Mouse (Mus musculus) small intestine, adult 2 months (tissue): ENCODE data around the gene Rbfox1. TPM values are rescaled to one million over a fixed set of nuclear protein-coding genes. Genes with fewer than 3 reads are reported as not detected.

Experiments
- H3K27ac ChIP-seq: fragments of 200-500 bp; 2 replicates; pipeline ENCODE4 v1.5.1; 2012; ENCODE audit warnings: low read depth, low read length, control low read depth, inconsistent platforms; ENCODE audit not compliant: insufficient read depth
- H3K27me3 ChIP-seq: fragments of 200-500 bp; 2 replicates; pipeline ENCODE4 v1.6.1; 2012; ENCODE audit warnings: mild to moderate bottlenecking, moderate library complexity, low read length, inconsistent platforms; ENCODE audit not compliant: control insufficient read depth, insufficient read depth
- H3K36me3 ChIP-seq: fragments of 200-500 bp; 2 replicates; pipeline ENCODE4 v1.6.1; 2012; ENCODE audit warnings: mild to moderate bottlenecking, low read length, control low read depth, inconsistent platforms; ENCODE audit not compliant: control insufficient read depth, insufficient read depth
- H3K4me1 ChIP-seq: fragments of 200-500 bp; 2 replicates; pipeline ENCODE4 v1.6.1; 2012; ENCODE audit warnings: low read length, inconsistent platforms, mixed read lengths; ENCODE audit not compliant: control insufficient read depth, insufficient read depth, insufficient read length
- H3K4me3 ChIP-seq: fragments of 200-500 bp; 2 replicates; pipeline ENCODE4 v1.5.1; 2012; ENCODE audit warnings: low read depth, mild to moderate bottlenecking, control low read depth, inconsistent platforms, low read length, moderate library complexity
- CTCF ChIP-seq: fragments of 200-500 bp; IDR thresholded peaks from 2 replicates; pipeline ENCODE4 v1.5.1; 2012; ENCODE audit warnings: low read depth, mild to moderate bottlenecking, control low read depth, inconsistent platforms, low read length, moderate library complexity, mixed read lengths; ENCODE audit not compliant: insufficient replicate concordance, insufficient read length; ENCODE audit errors: extremely low read depth
- POLR2A ChIP-seq: fragments of 200-500 bp; IDR thresholded peaks from 2 replicates; pipeline ENCODE4 v1.6.1; 2012; ENCODE audit warnings: low read depth, mild to moderate bottlenecking, control low read depth, inconsistent platforms, low read length, moderate library complexity
- WGBS: fragments of 180-500 bp; shearing (Covaris S2); methylation state at CpG from one replicate; pipeline ENCODE4 v1.1.7; 2018; 5-methylcytosine and 5-hydroxymethylcytosine counted together
- polyA plus RNA-seq: library from polyadenylated mRNA; depleted of rRNA; stranded (reverse); fragments of >200 nt; gene quantifications from 2 replicates; pipeline ENCODE4 v1.2.3, GENCODE M21; 2012

The Rbfox1 gene
- polyA plus RNA-seq, 1 experiment = 0.72 TPM

DNA sequence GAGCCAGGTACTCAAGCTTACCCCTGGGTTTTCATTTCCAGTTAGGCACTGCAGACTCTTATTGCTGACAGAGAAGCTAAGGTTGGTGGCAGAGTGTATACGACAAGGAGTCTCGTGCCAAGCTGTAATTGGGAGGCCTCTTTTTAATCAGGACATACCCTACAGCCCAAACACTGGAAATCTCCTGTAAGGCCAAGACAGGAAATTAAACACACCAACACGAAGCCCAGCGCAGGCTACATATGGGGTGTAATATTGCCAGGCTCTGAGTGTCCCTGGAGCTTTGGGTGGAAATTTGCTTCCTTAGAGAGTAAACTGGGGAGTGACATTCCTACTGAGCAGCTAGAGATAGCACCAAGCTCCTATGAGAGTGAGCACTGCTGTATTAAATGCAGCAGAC is 279.3 kb downstream of the Rbfox1 start:
- no peaks in the 10 kb centered on the region for H3K27me3 ChIP-seq
- 73% methylated on average over 4 of the region's 4 CpGs for WGBS
- no peaks in the 10 kb centered on the region for H3K4me1 ChIP-seq
- no peak overlapping the region for H3K4me3 ChIP-seq
- no peak for TF ChIP-seq CTCF
- no peak for TF ChIP-seq POLR2A
- no peaks in the 10 kb centered on the region for H3K36me3 ChIP-seq
- H3K27ac ChIP-seq = no peak overlapping the region

DNA sequence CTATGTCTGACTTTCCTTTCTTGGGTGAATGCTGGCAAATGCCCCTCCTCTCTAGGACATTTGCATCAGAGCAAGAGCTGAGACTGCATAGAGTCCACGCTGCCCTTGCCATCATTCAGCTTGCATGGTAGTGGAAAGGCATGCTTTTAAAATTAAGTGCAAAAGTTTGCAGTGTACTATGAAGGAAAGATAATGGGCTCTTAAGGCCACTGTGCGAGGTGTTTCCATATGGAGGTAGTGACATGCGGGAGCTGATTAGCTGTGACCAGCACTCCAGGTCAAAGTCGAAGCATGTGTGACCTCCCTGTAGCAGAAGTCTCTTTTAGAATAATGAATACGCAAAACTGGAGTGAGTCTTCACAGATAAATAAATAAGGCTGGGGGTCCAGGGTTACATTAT is 284.2 kb downstream of the Rbfox1 start:
- TF ChIP-seq CTCF (no peak), POLR2A (no peak)
- H3K27ac ChIP-seq = no peak overlapping the region
- 80% methylated on average over 5 of the region's 5 CpGs for WGBS
- H3K4me3 ChIP-seq = no peak overlapping the region
- no peaks in the 10 kb centered on the region for H3K4me1 ChIP-seq
- no peaks in the 10 kb centered on the region for H3K27me3 ChIP-seq
- H3K36me3 ChIP-seq = no peaks in the 10 kb centered on the region

DNA sequence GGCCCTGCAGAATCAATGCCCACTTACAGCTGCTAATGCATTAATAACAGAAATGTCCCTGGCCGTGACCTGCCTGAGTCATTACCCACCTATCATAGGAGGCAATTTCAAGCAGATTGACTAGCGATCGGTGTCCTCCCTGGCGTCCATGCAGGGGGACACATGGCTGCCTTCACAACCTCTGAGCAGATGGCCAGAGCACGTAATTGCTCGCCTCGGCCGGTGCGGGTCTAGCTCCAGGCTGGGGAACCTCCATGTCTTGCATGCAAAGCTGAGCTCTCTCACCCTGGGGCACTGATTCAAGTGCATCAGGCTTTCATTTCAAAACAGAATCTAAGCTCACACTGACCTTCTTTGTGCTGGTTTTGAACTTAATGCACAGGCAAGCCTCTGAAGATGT is 295.7 kb downstream of the Rbfox1 start:
- no peaks in the 10 kb centered on the region for H3K27me3 ChIP-seq
- TF ChIP-seq POLR2A (no peak), CTCF (no peak)
- H3K36me3 ChIP-seq = no peaks in the 10 kb centered on the region
- H3K27ac ChIP-seq = no peak overlapping the region
- H3K4me1 ChIP-seq = no peaks in the 10 kb centered on the region
- 90% methylated on average over 9 of the region's 9 CpGs for WGBS
- H3K4me3 ChIP-seq = no peak overlapping the region

DNA sequence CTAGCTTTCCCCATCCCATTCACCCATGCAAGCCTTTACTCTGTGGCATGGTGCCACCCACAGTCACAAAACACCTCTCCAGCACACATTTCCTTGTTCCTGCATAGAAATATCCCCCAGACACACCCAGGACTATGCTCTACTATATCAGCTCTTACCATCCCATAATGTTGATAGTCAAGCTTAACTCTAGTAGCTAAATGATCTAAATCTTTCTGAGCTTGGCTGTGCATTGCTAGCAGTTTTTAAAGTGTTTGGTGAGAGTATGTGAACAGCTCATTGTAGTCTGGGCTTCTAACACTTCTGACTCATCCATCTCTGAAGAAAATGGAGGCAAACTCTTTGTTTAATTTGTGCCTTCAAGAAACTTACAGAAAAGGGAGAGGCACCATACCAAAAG is 297.2 kb downstream of the Rbfox1 start:
- Histone ChIP-seq H3K27ac (no peak overlapping the region), H3K4me1 (no peaks in the 10 kb centered on the region), H3K27me3 (no peaks in the 10 kb centered on the region), H3K36me3 (no peaks in the 10 kb centered on the region), H3K4me3 (no peak overlapping the region)
- TF ChIP-seq CTCF = no peak
- TF ChIP-seq POLR2A = no peak

DNA sequence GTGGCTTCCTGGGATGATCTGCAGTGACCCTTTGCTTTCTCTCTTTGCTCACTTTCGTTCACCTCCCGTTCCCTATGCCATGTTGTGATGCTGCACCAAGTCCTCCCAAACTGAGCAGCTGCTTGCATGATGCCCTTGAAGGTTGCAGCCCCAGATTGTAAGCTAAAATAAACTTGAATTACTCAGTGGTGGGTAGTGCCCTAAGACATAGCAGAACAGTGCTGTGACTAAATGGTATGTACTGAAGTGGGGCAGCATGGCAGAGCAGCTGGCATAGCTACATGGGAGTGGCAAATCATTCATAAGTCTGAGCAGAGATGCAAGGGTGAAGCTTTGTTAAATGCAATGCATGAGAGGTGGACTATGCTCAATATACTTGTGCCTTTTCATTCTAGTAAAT is 307.2 kb downstream of the Rbfox1 start:
- TF ChIP-seq POLR2A (no peak), CTCF (no peak)
- H3K27me3 ChIP-seq = no peaks in the 10 kb centered on the region
- WGBS = 69% methylated on average over 2 of the region's 2 CpGs

DNA sequence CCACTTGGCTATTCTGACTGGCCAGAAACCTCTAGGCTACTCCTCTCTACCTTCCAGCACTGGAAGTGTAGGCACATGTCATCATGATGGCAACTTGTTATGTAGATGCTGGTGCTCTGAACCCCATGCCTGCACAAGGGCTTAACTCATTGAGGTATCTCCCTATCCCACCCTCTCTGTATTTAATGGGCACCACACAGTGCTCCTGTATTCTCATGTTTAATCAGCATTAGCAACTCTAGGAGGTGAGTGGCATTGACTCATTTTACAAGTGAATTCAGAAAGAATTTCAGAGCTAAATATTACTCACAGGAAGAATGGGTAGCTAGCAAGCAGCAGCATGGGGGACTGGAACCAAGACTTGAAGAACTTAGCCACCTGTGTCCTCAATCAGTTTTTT is 321.3 kb downstream of the Rbfox1 start:
- H3K4me3 ChIP-seq = no peak overlapping the region
- H3K27ac ChIP-seq = no peak overlapping the region
- H3K36me3 ChIP-seq = no peaks in the 10 kb centered on the region
- no peaks in the 10 kb centered on the region for H3K27me3 ChIP-seq
- H3K4me1 ChIP-seq = no peaks in the 10 kb centered on the region
- TF ChIP-seq POLR2A (no peak), CTCF (no peak)

More for the DNA sequence above, 307.2 kb downstream of the Rbfox1 start:
- H3K4me1 ChIP-seq = no peaks in the 10 kb centered on the region
- no peak overlapping the region for H3K4me3 ChIP-seq
- H3K27ac ChIP-seq = no peak overlapping the region
- H3K36me3 ChIP-seq = no peaks in the 10 kb centered on the region

DNA sequence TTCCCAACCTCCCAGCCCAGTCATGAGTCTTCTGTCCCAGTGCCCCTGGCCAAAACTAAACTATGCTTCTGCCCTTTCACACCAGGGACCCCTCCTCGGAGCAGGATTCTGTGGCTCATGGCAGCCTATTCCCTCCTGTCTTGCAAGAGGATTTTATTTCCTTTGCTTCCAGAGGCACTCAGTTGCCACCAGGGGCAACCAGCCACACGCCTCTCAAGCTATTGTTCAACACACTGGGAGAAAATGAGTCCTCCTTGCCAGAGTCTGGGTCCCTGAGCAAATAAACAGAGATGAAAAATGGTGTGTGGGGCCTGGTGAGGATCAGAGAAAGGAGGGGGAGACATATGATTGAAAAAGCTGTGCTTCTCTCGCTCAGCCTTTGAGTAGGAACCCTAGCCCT is 327.8 kb downstream of the Rbfox1 start:
- Histone ChIP-seq H3K4me1 (no peaks in the 10 kb centered on the region), H3K36me3 (no peaks in the 10 kb centered on the region), H3K27me3 (no peaks in the 10 kb centered on the region), H3K4me3 (no peak overlapping the region), H3K27ac (no peak overlapping the region)
- TF ChIP-seq CTCF (no peak), POLR2A (no peak)
- 45% methylated on average over 3 of the region's 3 CpGs for WGBS

DNA sequence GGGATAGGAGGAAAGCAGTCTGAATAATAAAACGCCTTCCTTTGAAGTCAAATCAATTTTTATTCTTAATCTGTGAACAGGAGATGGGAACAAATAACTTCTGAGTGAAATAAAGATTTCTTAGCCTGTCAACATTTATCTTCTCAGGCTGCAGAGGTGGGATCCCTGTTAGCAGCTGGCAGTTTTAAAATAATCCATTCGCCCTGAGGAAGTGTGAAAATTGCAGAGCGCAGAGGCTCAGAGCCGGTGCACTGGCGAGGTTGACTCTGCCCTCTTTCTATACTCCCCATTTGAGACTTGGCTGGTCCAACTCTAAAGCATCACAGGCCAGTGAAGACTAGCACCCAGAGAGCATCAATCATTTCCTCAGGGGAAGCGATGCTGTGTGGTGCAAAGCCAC is 342.3 kb downstream of the Rbfox1 start:
- no peaks in the 10 kb centered on the region for H3K27me3 ChIP-seq
- TF ChIP-seq POLR2A (no peak), CTCF (no peak)
- no peaks in the 10 kb centered on the region for H3K36me3 ChIP-seq
- H3K27ac ChIP-seq = no peak overlapping the region
- WGBS = 65% methylated on average over 6 of the region's 6 CpGs
- no peak overlapping the region for H3K4me3 ChIP-seq
- no peaks in the 10 kb centered on the region for H3K4me1 ChIP-seq
